Mouse (Mus musculus): Measurements from ENCODE around the gene Kif1c.

Kif1c gene

DNA sequence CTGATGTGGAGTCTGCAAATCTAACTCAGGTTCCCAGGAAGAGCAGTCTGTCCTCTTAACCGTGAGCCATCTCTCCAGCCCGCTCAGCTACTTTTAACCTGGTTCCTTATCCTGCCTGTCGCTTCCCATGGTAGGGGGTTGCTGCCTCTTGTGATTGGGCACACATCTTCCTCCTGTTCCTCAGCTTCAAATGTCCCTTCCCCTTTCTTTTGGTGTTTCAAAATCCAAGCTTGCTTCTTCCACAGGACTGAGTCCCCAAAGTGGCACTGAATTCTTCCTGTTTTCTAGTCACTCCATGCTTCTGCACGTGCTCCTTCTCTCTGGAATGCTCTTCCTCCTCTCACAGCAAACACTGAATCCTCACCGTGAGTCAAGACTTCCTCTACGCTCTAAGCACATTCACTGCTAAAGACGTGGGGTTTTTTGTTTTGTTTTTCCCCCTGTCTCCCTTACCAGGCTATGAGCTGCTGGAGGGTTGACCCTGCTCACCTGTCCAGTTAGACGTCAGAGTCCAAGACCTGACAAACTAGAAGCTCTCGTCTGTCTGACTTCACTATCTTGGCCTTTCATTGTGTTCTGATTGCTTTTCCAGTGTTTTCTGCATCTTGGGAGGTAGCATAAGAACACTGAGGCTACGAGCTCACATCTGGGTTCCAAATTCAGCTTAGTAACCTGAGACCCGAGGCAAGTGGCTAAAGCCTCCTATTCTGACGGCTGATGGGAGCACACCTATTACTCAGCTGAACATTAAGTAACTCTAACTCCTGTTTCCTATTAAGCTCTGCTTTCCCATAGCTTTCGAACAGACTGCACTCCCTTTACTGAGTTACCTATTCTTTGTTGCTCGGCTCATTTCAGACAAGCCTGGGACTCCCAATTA lies 32.8 kb upstream of the Kif1c start:
- DNase-seq (ENCODE audit: low spot score) = no peak

- DNase-seq (ENCODE audit: low spot score) = no peak
Measured at GRCm38 (mm10) chr11:70668335-70668770, 32.0 kb upstream of the Kif1c start.

GRCm38 (mm10) chr11:70668771-70669505 lies 31.4 kb upstream of the Kif1c start, which contains the start of gene Spag7:
Gene Spag7 (minus strand): TSS chr11:70669416.
- peak; percentile 99 for DNase-seq (ENCODE audit: low spot score)

DNA sequence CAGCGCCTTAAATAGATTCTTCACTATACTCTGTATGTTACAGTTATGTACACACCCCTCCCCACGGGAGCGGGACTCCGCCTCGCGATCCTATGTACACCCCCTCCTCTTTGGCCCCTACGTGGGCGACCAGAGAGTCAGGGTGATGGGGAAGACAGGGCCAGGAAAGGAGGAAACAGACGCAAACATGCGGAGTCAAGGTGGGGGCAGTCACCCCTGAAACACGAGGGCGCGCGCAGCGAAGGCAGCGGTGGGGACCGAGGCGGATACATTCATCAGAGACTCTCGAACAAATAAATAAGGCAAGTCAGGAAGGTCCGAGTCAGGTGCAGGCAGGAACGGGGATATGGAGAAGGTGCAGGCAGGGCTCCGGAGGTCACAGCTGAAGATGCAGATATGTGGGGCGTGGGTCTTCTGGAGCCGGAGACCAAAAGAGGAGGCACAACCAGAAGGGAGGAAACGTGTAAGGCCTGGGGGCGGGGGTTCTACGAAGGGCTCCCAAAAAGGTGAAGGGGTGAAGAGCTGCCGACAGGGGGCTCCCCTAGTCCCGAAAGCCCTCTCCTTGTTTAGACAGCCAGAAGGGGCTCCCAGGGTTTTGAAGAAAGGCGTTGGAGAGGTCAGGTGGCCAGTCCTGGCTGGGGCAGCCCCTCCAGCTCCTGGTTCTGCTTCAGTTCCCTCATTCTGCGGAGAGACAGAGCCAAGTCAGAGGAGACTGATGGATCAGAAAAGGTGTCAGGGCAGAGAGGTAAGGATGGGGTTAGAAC lies 30.6 kb upstream of the Kif1c start:
- peak; percentile 82 for DNase-seq (ENCODE audit: low spot score)

DNA sequence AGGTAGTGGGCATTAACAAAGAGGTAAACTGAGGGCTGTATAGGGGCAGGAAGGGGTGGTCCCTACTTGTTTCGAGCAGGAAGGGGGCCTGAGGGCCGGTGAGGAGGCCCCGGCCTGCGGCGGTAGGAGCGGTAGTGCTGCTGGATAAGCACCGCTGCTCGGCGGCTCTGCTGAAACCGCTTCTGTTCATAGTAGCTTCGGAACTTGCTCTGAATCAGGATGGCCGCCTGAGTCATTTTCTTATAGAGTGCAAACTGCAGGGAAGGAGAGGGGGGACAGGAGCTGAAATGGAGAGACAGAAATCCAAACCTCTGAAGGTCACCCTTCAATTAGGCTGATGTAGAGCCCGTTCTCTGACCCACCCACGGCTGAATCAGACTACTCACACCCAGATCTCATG lies 29.9 kb upstream of the Kif1c start:
- no peak for DNase-seq (ENCODE audit: low spot score)

DNA sequence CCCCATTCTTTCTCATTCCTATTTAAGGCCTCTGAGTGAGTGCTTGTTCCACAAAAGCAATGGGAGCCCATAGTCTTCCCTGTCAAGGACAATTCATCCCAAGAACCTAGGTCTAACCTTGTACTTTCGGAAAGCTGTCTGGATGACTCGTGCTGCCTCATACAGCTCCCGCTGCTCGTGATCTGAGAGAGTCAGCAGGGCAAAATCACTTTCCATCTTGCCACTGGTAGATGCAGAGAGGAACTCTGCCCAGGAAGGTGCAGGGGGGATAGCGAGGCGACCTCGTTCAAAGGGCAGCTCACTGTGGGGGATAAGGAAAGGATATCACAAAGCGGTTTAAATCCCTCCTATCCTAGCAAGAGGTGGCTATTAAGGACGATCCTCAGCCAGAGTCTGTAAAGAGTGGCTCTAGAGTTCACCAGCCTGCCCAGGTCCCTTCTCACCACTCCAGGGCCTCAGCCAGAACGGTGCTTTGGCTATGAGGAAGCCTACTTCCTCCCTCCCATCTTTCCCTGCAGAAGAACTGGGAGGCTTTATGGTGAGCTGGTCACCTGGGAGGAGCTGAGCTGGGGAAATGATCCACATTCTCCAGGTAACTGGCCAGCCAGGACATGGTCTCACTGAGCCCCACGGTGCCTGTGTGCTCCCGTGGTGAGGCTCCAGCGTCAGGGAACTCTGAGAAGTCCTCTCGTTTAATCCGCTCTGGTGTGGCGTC lies 28.9 kb upstream of the Kif1c start:
- DNase-seq (ENCODE audit: low spot score) = no peak

GRCm38 (mm10) chr11:70674014-70674413 lies 26.3 kb upstream of the Kif1c start:
- no peak for DNase-seq (ENCODE audit: low spot score)

GRCm38 (mm10) chr11:70674501-70674900 lies 25.8 kb upstream of the Kif1c start:
- DNase-seq (ENCODE audit: low spot score) = no peak

DNA sequence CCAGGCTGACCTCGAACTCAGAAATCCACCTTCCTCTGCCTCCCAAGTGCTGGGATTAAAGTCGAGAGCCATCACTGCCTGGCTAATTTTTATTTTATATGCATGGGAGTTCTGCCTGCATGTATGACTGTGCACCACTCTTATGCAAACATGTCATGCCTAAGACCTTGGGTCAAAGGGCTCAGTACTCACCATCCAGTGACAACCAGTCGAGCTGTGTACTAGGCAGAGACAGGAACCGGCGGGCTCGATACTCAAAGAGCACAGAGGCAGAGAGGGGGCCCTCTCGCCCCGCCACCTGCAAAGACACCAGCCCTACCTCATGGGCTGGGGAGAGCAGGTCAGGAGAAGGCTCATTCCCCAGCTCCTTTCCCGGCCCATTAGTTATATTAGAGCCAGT lies 22.3 kb upstream of the Kif1c start:
- no peak for DNase-seq (ENCODE audit: low spot score)

DNA sequence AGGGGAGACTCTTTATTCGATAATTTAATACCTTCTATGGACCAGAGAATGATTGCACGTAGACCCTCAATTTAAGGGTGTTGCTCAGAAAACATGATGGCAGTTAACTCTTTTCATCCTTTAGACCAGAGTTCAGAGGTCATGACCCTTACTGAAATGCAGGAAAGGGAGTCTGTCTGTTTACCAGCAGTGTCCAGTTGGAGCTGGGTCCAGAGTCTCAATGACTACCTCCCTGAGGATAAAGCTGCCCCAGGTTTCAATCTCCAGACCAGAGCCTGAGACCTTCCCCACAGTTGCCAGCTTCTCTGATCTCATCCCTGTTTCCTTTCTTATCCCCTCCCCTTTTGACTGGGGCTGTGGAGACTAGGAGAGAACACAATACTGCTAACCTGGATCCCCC lies 21.8 kb upstream of the Kif1c start:
- no peak for DNase-seq (ENCODE audit: low spot score)

DNA sequence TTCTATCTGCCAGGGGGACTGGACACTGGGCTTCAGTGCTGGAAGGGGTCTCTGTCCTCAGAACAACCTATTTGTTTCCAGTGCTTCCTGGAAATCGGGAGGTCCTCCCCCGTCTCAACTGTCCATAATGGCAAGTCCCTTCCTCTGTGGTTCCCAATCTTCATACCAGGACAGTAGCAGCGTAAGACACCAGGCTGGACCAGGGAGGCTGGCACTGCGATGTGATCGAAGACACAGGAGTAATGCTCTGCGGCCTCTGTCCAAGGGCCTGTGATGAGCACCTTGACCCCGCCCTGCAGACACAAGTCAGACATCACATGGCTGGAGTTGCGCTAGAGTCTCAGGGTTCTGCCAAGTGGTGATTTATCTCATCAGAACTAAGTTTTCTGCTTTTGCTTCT lies 21.0 kb upstream of the Kif1c start:
- DNase-seq (ENCODE audit: low spot score) = no peak

DNA sequence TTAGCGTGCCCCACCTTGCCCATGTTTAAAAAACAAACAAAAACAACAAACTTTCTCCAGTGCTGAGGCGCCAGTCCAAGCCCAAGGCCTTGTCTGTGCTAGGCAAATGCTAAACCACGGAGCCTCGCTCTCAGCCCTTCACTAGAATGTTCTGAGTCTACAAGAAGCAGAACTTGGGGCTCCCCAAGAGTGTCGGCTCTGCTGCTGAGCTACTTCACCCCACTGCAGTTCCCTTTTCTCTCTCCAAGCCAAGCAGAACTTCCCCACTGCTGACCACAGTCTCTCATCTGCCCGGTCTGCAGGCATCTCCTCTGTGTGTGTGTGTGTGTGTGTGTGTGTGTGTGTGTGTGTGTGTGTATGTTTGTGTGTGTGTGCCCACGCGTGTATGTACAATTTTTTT lies 20.5 kb upstream of the Kif1c start:
- DNase-seq (ENCODE audit: low spot score) = peak; percentile 52

- DNase-seq (ENCODE audit: low spot score) = no peak
Measured at GRCm38 (mm10) chr11:70681170-70681569, 19.2 kb upstream of the Kif1c start.

DNA sequence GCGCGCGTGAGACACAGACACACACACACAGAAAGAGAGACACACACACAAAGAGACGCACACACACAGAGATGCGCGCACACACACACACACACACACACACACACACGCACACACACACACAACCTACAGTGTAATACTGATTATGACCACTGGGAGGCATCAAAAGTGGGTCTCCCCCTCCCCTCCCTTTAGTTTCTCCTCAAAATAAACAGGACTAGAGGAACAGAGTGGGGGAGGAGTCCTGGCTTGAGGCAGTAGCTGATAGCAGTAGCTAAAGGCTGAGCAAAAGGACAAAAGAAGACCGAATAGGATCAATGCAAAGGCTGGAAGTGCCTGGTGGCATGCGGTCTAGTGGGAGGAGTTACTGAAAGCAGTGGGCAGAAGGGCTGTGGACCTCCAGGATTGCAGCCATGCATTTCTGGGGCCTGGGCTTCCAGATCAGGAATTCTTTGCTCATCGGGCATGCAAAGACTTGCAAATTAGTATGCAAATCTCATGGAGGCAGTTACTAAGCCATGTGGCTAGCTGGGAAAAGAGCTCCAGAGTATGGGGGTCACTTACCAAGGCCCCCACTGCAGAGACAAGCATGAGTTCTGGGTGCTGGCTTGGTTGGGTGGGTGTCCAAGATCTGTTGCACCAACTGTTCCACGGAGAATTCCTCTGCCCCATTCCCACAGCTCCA lies 18.3 kb upstream of the Kif1c start:
- peak; percentile 60 for DNase-seq (ENCODE audit: low spot score)

DNA sequence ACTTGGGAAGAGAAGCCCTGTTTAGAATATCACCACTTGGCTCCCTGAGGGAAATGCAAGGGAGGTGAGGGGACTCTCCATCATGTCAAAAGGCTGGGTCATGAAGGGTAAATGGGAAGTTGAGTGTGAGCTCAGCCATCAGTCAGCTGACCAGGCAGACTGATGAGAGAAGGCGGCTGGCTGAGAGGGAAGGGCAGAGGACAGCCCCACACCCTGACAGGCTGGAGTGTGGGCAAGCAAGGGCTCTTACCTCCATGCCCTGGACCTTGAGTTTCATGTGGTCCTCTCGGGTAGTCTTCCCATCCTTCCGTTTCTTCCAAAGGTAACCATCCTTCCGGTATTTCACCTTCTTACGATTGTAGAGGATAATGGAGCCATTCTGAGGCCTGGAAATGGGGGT lies 16.7 kb upstream of the Kif1c start:
- DNase-seq (ENCODE audit: low spot score) = no peak

DNA sequence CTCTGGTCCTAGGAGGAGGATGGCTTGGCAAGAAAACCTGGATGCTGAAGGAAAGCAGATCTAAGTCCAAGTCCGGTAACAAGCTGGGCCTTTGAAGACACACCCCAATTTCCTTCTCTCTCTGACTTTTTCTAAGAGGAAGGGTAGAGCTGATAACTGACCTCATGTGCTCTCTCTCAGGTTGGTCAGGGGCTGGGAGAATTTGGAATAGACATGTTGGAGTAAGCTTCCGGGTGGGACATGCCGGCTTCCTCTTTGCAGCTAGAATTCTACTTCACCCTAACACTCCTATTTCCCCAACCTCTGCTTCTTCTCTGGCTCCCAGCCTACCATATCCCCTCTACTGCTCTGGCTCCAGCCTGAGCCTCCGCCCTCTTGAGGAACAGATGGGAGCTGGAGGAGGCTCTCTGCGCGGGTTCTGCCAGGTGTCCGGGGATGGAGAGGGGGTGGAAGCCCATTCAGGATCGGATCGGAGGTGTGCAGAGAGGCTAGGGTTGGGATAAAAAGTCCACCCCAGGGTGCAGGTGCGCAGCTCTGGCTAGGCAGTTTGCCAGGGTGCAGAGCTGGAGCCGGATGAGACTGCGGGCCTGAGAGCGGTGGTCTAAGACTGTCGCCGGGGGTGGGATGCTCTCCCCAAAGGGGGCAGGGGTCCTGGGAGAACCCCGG lies 13.3 kb upstream of the Kif1c start:
- DNase-seq (ENCODE audit: low spot score) = peak; percentile 65

GRCm38 (mm10) chr11:70687601-70688199 lies 12.6 kb upstream of the Kif1c start, which contains the start of gene Camta2:
Gene Camta2 (minus strand): TSS chr11:70688105.
- peak; percentile 87 for DNase-seq (ENCODE audit: low spot score)

DNA sequence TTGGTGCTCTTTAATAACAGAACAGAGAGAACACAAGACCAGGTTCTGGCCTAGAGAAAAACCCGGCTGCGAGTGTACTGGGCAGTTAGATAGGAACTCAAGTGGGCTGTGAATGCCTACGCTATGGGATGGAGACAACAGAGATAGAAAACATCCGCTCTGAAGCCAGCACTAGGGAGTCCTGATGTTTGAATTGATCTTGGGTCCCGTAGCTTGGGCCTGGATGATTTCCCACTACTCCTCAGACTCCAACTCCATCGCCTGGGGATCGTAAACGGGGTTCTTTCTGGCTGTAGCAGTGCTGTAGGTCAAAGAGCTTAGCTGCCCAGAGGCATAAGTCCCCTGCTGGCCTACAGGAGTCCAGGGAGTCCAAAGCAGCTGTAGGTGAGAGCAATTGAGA lies 12.0 kb upstream of the Kif1c start:
- DNase-seq (ENCODE audit: low spot score) = no peak

DNA sequence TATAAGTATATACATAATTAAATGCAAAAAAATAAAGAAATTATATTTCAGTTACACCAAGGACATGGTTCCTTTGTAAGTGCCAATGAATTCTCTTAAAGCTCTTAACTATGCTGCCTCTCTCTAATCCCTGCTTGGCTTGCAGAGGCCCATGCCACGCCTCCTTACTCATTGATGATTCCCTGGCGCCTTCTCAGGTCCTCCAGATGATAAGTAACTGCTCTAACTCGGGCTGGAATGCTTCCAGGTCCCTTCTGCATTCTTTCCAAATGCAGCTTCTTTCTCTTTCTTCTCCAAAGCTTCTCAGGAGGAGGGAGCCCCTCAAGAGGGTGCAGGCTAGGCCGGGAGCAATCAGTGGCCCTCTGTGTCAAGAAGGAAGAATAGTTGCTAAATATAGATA lies 10.8 kb upstream of the Kif1c start:
- no peak for DNase-seq (ENCODE audit: low spot score)

DNA sequence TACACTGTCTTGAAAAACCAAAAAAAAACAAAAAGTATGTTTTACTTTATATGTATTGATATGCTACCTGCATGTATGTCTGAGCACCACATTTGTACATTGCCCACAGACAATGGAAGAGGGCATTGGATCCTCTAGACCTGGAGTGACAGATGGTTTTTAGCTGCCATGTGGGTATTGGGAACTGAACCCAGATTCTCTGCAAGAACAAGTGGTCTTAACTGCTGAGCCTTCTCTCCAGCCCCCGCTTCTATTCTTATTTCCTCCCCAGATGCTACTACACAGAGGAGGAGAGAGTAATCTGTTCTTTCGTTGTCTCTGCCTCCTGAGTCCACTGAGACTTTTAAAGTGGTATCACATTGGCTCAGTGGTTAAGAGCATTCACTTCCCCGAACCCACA lies 6.8 kb upstream of the Kif1c start:
- peak; percentile 56 for DNase-seq (ENCODE audit: low spot score)

Measured in layer of hippocampus, adult 11-12 months (tissue).